Mouse (Mus musculus): Measurements from ENCODE around the gene Olfr725. TPM values are rescaled to one million over a fixed set of nuclear protein-coding genes. Genes with fewer than 3 reads are reported as not detected.

The Olfr725 gene
- polyA plus RNA-seq, 1 experiment from 2014 or later: not detected

DNA sequence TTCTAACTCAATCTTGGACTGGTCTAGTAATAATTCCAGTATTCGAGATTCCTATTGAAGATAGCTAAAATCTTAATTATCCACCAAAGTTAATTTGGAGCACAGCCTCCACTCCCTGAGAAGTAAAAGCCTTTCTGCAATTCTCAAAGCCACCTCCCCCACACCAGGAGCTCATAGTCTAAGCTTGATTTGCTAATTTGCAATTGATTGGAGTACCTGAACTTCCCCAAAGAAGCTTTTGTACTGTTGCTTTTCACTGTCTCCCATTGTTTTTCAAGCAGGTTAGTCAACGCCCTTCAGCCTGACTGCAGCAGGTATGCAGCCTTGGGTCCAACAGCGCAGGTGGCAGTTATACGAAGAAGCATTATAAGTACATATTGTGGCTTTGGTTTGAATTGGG lies 8.8 kb downstream of the Olfr725 start:
- H3K36me3 ChIP-seq (replicated peaks; ENCODE audit: insufficient read depth, low read length): no peaks in the 10 kb centered on the region
- no peak for ATAC-seq
- H3K4me2 ChIP-seq (ENCODE audit: low read depth, low read length): no peak overlapping the region
- TF ChIP-seq EP300 (IDR thresholded peaks at IDR 0.05; ENCODE audit: low read depth): no peak
- TF ChIP-seq CTCF (IDR thresholded peaks at IDR 0.05; ENCODE audit: low read depth): no peak
- no peaks in the 10 kb centered on the region for H3K4me1 ChIP-seq (ENCODE audit: insufficient read depth)
- no peaks in the 10 kb centered on the region for H3K27me3 ChIP-seq (ENCODE audit: insufficient read depth, low read length)
- no peak overlapping the region for H3K27ac ChIP-seq (ENCODE audit: low read depth)
- no peaks in the 10 kb centered on the region for H3K9me3 ChIP-seq (ENCODE audit: low read length)
- 69% methylated on average over 4 of the region's 4 CpGs for WGBS (ENCODE audit: insufficient replicate concordance)
- DNase-seq: no peak
- no peak overlapping the region for H3K9ac ChIP-seq (replicated peaks)
- no peak overlapping the region for H3K4me3 ChIP-seq (ENCODE audit: low read depth, low read length)

DNA sequence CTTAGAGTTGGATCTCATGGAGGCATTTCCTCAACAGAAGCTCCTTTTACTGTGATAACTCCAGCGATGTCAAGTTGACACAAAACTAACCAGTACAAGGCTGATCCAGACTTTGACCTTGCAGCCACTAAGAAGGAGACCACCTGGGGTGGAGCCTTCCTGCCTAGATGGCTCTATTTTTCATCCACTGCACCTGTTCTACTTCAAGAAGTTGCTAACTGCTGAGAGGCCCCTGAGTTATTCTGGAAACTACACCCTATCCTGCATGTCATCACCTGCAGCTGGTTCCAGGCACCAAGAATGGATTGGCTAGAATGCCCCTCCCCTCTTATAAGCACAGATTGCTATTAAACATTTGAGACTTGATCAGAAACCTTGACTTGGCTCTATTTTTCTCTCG lies 13.8 kb downstream of the Olfr725 start:
- no peak for ATAC-seq
- WGBS (ENCODE audit: insufficient replicate concordance): 62% methylated on average over 2 of the region's 2 CpGs
- DNase-seq: no peak
- H3K36me3 ChIP-seq (replicated peaks; ENCODE audit: insufficient read depth, low read length): no peaks in the 10 kb centered on the region
- no peak overlapping the region for H3K4me2 ChIP-seq (ENCODE audit: low read depth, low read length)
- no peak overlapping the region for H3K4me3 ChIP-seq (ENCODE audit: low read depth, low read length)
- H3K27ac ChIP-seq (ENCODE audit: low read depth): no peak overlapping the region
- H3K9ac ChIP-seq (replicated peaks): no peak overlapping the region
- TF ChIP-seq CTCF (IDR thresholded peaks at IDR 0.05; ENCODE audit: low read depth): no peak
- no peaks in the 10 kb centered on the region for H3K27me3 ChIP-seq (ENCODE audit: insufficient read depth, low read length)
- no peaks in the 10 kb centered on the region for H3K9me3 ChIP-seq (ENCODE audit: low read length)
- no peaks in the 10 kb centered on the region for H3K4me1 ChIP-seq (ENCODE audit: insufficient read depth)

Other genes with a start within 250 kb of the Olfr725 start
- not detected in 2 replicates for gene Olfr722, start 138.4 kb downstream of the Olfr725 start, polyA plus RNA-seq (2015; fragmentation: Nextera tagmentation; extraction: Ambion mirVana)
- not detected in 2 replicates for gene Olfr723, start 108.6 kb downstream of the Olfr725 start, polyA plus RNA-seq (2015; fragmentation: Nextera tagmentation; extraction: Ambion mirVana)
- not detected in 2 replicates for gene Olfr724, start 77.1 kb downstream of the Olfr725 start, polyA plus RNA-seq (2015; fragmentation: Nextera tagmentation; extraction: Ambion mirVana)
- not detected in 2 replicates for gene Olfr726, start 50.6 kb upstream of the Olfr725 start, polyA plus RNA-seq (2015; fragmentation: Nextera tagmentation; extraction: Ambion mirVana)
- gene Olfr727, start 82.8 kb upstream of the Olfr725 start, polyA plus RNA-seq (2015; fragmentation: Nextera tagmentation; extraction: Ambion mirVana): not detected in 2 replicates
- not detected in 2 replicates for gene Olfr728, start 102.3 kb upstream of the Olfr725 start, polyA plus RNA-seq (2015; fragmentation: Nextera tagmentation; extraction: Ambion mirVana)
- not detected in 2 replicates for gene Olfr729, start 112.5 kb upstream of the Olfr725 start, polyA plus RNA-seq (2015; fragmentation: Nextera tagmentation; extraction: Ambion mirVana)
- not detected in 2 replicates for gene Olfr730, start 147.8 kb upstream of the Olfr725 start, polyA plus RNA-seq (2015; fragmentation: Nextera tagmentation; extraction: Ambion mirVana)
- gene Olfr731, start 201.5 kb upstream of the Olfr725 start, polyA plus RNA-seq (2015; fragmentation: Nextera tagmentation; extraction: Ambion mirVana): not detected in 2 replicates
- not detected in 2 replicates for gene Olfr732, start 243.8 kb upstream of the Olfr725 start, polyA plus RNA-seq (2015; fragmentation: Nextera tagmentation; extraction: Ambion mirVana)

Measured in liver, postnatal 0 days (tissue).